Mouse (Mus musculus) cortical plate, adult 2 months (tissue): ENCODE results near the gene Evi5.

Source experiments
- CTCF ChIP-seq: fragments of 200-500 bp; IDR thresholded peaks from 2 replicates; pipeline ENCODE4 v1.5.1; 2011; ENCODE audit warnings: mild to moderate bottlenecking, control low read depth, low read length; ENCODE audit not compliant: insufficient read depth; ENCODE audit errors: extremely low read depth
- POLR2A ChIP-seq: fragments of 200-500 bp; IDR thresholded peaks from 2 replicates; pipeline ENCODE4 v1.6.1; 2011; ENCODE audit warnings: mild to moderate bottlenecking, low read length, control low read depth; ENCODE audit not compliant: insufficient read depth; ENCODE audit errors: extremely low read depth

GRCm38 (mm10) chr5:107759121-107759520 lies 115.8 kb downstream of the Evi5 start:
- TF ChIP-seq CTCF (no peak), POLR2A (no peak)
